Mouse (Mus musculus) megakaryocyte-erythroid progenitor cell, adult 5 weeks (primary cell): ENCODE measurements around the gene Tmem40. TPM values are rescaled to one million over a fixed set of nuclear protein-coding genes. Genes with fewer than 3 reads are reported as not detected.

Source experiments
- polyA plus RNA-seq: library from polyadenylated mRNA; stranded (reverse); fragments of >175 nt; gene quantifications from 2 replicates; pipeline ENCODE4 v1.2.3, GENCODE M21; 2012

The Tmem40 gene
- 28.5 and 33.2 TPM in 2 replicates for polyA plus RNA-seq

DNA sequence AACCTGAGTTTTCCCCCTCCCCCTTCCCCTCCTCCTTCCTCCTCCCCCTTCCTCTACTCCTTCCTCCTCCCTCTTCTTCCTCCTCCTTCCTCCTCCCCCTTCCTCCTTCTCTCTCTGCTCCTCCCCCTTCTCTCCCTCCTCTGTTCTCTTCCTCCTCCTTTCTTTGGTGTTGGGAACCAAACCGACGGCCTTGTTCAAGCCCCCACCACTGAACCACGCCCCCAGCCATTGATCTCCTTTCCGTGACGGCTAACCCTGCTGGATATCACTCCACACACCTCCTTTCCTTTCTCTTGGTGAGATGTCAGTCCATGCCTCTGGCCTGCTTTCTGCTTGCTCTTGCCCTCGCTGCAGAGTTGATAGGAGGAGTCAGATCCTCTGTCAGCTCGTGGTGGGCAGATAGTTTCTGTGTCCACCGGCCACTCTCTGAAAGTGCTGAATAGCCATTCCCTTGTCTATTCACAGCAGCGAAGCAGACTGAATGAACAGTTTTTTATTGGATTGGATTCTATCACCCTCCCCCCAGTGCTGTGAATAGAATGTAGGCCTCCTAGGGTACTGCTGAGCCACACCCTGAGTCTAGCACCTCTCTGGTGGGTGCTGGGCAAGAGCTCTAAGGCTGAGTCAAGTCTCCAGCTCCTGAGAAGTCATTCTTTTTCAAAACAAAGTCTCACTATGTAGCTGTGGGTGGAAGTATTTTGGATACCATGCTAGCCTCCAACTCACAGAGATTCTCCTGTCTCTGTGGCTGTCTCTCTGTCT lies at the start of gene Tmem40:
Tmem40 (minus strand) TSS at position 416 of the 762 bp plus-strand sequence.

DNA sequence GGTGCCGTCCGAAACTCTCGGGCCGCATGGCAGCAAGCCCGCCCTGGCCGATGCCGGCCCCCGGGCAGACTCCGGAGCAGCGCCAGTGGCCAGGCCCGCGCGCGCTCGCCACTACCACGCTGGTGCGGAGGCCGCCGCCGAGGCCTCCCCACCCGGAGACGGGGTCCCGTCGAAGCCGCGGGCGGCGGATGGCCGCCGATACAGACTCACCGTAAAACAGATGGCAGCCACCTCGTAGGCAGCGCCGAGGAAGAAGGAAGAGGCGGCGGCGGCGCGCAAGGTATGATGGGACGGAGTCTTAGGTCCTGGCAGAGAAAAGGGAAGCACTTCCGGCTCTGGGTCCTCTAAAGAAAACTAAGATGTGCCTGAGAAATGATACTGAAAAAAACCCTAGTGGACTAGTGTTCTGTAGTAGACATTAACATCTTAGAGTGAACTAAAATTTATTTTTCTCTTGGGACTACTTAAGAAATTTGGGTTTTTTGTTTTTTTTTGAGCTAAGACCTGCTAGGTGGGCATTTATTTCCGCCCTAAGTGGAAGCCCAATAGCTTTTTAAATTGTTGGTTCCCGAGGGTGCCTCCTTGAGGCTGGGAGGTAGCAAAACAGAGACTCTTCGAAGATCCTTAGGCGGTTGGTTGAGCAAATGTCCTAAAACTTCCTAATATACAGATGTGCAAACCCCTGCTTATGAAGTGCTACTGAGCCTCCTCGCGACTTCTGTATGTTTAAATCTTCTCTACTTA lies 46.5 kb upstream of the Tmem40 start, which contains the start of gene Rpl32:
Rpl32 (minus strand) TSS at position 260 of the 744 bp plus-strand sequence.

DNA sequence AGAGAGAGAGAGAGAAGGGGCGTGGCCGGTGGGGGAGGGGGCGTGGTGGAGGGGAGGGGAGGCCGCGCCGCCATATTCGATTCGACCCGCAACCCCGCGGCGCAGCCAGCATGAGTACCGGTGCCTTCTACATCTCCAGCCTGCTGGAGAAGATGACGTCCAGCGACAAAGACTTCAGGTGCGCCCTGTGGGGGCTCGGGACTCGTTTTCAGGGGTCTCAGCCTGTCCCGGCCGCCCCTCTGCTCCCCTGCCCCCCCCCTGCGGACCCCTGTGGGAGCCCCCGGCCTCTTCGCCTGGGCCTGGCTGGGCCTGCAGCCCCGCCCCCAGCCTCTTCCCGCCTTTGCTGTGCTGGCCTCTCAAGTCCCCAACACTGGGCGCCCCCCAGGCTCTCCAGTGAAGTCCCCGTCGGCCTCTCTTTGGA lies 12.3 kb upstream of the Tmem40 start, which contains the start of gene Cand2:
Cand2 (plus strand) TSS at position 38 of the 421 bp plus-strand sequence.

Other genes with a start within 250 kb of the Tmem40 start
- gene Tsen2, start 217.7 kb downstream of the Tmem40 start, polyA plus RNA-seq, result 6.3 and 6.9 TPM in 2 replicates
- not detected in 2 replicates for gene Mkrn2os, start 169.8 kb downstream of the Tmem40 start, polyA plus RNA-seq
- 11.6 and 12.3 TPM in 2 replicates for gene Mkrn2, start 160.5 kb downstream of the Tmem40 start, polyA plus RNA-seq
- gene Raf1, start 85.8 kb downstream of the Tmem40 start, polyA plus RNA-seq, result 26.3 and 28.4 TPM in 2 replicates
- gene Cand2, start 12.1 kb upstream of the Tmem40 start, polyA plus RNA-seq, result 4.6 and 5.8 TPM in 2 replicates
- 440 and 460 TPM in 2 replicates for gene Rpl32, start 46.3 kb upstream of the Tmem40 start, polyA plus RNA-seq
- 0.04 TPM in 1 of 2 replicates, not detected in the other for gene Efcab12, start 76.0 kb upstream of the Tmem40 start, polyA plus RNA-seq
- 1.3 and 1.6 TPM in 2 replicates for gene Mbd4, start 91.0 kb upstream of the Tmem40 start, polyA plus RNA-seq
- gene Ift122, start 91.1 kb upstream of the Tmem40 start, polyA plus RNA-seq, result 1.4 and 2.3 TPM in 2 replicates
- 0.26 TPM in 1 of 2 replicates, not detected in the other for gene Rho, start 169.3 kb upstream of the Tmem40 start, polyA plus RNA-seq
- not detected in 2 replicates for gene H1foo, start 182.5 kb upstream of the Tmem40 start, polyA plus RNA-seq
- gene Plxnd1, start 232.6 kb upstream of the Tmem40 start, polyA plus RNA-seq, result 30.4 and 43.2 TPM in 2 replicates